Mouse (Mus musculus) kidney, embryonic 14.5 days (tissue): ENCODE results near the gene Prg2. TPM values are rescaled to one million over a fixed set of nuclear protein-coding genes. Genes with fewer than 3 reads are reported as not detected.

Experiments used
- ATAC-seq: fragments of 200-750 bp; cut with Nextera tagmentation; 2 replicates; pipeline ENCODE4 v1.8.0; 2017; ENCODE audit warnings: moderate number of reproducible peaks, mild to moderate bottlenecking, moderate TSS enrichment, moderate library complexity; ENCODE audit not compliant: low FRiP score, low TSS enrichment
- H3K27ac ChIP-seq: fragments of 300-500 bp; sonication (generic); 2 replicates; pipeline ENCODE4 v1.5.1; 2014; ENCODE audit warnings: low read depth, mild to moderate bottlenecking, low read length, moderate library complexity, mixed read lengths
- H3K27me3 ChIP-seq: fragments of 300-500 bp; sonication (generic); 2 replicates; pipeline ENCODE4 v1.6.1; 2014; ENCODE audit warnings: mild to moderate bottlenecking, low read length; ENCODE audit not compliant: control insufficient read depth, insufficient read depth
- H3K36me3 ChIP-seq: fragments of 300-500 bp; sonication (generic); 2 replicates; pipeline ENCODE4 v1.6.1; 2014; ENCODE audit warnings: low read length, mixed read lengths; ENCODE audit not compliant: control insufficient read depth, insufficient read depth
- H3K4me1 ChIP-seq: fragments of 300-500 bp; sonication (generic); 2 replicates; pipeline ENCODE4 v1.6.1; 2014; ENCODE audit warnings: low read length, mixed read lengths; ENCODE audit not compliant: control insufficient read depth, insufficient read depth
- H3K4me2 ChIP-seq: fragments of 300-500 bp; sonication (generic); replicated peaks from 2 replicates; pipeline ENCODE4 v1.6.1; 2014; ENCODE audit warnings: low read depth, mild to moderate bottlenecking, low read length
- H3K4me3 ChIP-seq: fragments of 300-500 bp; sonication (generic); 2 replicates; pipeline ENCODE4 v1.5.1; 2014; ENCODE audit warnings: mild to moderate bottlenecking, low read length
- H3K9ac ChIP-seq: fragments of 300-500 bp; sonication (generic); 2 replicates; pipeline ENCODE4 v1.6.1; 2014; ENCODE audit warnings: low read depth, mild to moderate bottlenecking, low read length, moderate library complexity
- H3K9me3 ChIP-seq: fragments of 300-500 bp; sonication (generic); 2 replicates; pipeline ENCODE4 v1.6.1; 2016; ENCODE audit warnings: low read length; ENCODE audit not compliant: control insufficient read depth
- WGBS: fragments of 180-500 bp; shearing (Covaris S2); extraction: QIAGEN DNeasy Blood & Tissue Kit; methylation state at CpG from one replicate; pipeline ENCODE4 v1.1.7; 2014; 5-methylcytosine and 5-hydroxymethylcytosine counted together
- polyA plus RNA-seq: library from polyadenylated mRNA; unstranded; fragments of >200 nt; fragmentation: Nextera tagmentation; extraction: Ambion mirVana; gene quantifications from 2 replicates; pipeline ENCODE4 v1.2.1, GENCODE M21; 2014

Gene Prg2
- polyA plus RNA-seq: not detected in 2 replicates

DNA sequence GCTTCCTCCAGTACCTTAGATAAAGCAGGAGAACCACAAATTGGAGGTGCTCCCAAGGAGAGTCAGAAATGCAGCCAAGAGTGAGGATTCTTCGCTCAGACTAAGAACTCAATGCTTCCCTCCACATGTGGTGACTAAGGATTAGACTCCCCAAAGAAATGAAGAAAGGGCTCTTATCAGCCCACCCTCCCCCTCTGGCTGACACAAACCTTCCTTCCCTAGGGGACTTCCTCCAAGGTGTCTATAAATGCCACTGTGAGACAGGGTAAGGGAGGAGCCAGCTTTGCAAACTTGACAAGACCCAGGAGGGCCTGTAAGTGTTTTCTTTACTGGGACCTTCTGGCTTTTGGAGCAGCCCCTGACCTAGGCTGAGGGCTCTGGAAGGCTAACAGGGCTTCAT is at the start of gene Prg2:
Gene Prg2, plus strand, starts transcription at position 274 of the 400 bp plus-strand sequence.
- H3K9me3 ChIP-seq: no peaks in the 10 kb centered on the region
- 70% methylated on average over 1 of the region's 1 CpGs for WGBS

DNA sequence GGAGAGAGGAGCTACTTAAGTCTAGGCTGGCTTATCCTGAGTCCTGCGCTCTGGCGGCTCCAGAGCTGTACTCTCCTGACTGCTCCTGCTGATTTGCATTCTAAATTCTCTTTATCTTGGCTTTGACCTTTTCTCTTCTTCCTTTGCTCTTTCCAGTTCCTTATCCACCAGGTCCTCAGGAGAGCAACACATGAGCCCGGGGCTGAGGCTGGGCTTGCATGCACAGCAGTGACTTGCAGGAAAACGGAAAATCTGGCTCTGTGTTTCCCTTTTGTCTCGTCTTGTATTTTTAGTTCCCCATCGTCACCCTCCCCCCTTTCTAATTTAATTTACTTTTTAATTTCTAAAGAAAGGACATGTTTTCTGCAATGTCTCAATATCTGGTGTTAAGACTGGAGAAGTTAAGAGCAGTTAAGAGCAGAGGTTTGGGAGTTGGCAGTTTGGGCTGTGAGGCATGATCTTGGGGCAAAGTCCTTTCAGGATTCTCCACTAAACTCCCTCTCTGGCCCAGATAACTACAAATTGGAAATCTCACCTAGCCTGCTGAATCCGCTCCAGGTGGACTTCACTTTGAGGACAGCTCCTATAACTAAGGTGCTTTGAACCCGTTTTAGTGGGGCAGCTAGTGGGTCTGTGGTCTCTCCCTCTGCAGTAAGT is 46.1 kb upstream of the Prg2 start:
- 82% methylated on average over 8 of the region's 8 CpGs for WGBS
- Histone ChIP-seq H3K4me3 (no peak overlapping the region), H3K4me2 (no peak overlapping the region), H3K27me3 (no peaks in the 10 kb centered on the region), H3K4me1 (peaks cover 3% of the 10 kb centered on the region; the same call in 1 of the 2 replicates), H3K9ac (no peak overlapping the region), H3K27ac (no peak overlapping the region), H3K9me3 (no peaks in the 10 kb centered on the region), H3K36me3 (no peaks in the 10 kb centered on the region)
- ATAC-seq: no peak

More for the DNA sequence above, at the start of gene Prg2:
- no peak within 1 kb of the TSS for H3K27ac ChIP-seq
- no peaks in the 10 kb centered on the region for H3K36me3 ChIP-seq
- H3K27me3 ChIP-seq: no peaks in the 10 kb centered on the region
- no peak for ATAC-seq
- H3K4me3 ChIP-seq: no peak within 1 kb of the TSS
- no peaks in the 10 kb centered on the region for H3K4me1 ChIP-seq
- H3K4me2 ChIP-seq: no peak within 1 kb of the TSS
- H3K9ac ChIP-seq: no peak within 1 kb of the TSS

DNA sequence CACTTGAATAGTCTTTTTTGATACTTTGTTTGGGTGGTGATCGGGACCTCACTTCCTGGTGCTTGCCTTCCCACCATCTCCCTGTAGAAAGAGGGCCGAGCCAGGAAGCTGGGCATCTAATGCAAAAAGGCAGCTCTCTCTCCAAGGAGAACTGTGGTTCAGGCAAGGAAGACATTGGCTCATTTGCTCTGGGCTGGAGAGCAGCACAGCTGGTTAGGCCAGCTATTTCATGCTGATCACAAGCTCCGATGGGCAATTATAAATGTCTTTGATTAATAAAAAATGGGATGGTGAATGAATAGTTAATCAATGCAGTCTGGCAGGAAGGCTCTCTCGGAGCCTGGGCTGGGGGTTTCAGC is 45.6 kb upstream of the Prg2 start:
- WGBS: 76% methylated on average over 4 of the region's 4 CpGs
- Histone ChIP-seq H3K27me3 (no peaks in the 10 kb centered on the region), H3K36me3 (no peaks in the 10 kb centered on the region), H3K4me2 (no peak overlapping the region), H3K27ac (no peak overlapping the region), H3K9ac (no peak overlapping the region), H3K4me1 (peaks cover 3% of the 10 kb centered on the region; the same call in 1 of the 2 replicates), H3K4me3 (no peak overlapping the region), H3K9me3 (no peaks in the 10 kb centered on the region)
- no peak for ATAC-seq

DNA sequence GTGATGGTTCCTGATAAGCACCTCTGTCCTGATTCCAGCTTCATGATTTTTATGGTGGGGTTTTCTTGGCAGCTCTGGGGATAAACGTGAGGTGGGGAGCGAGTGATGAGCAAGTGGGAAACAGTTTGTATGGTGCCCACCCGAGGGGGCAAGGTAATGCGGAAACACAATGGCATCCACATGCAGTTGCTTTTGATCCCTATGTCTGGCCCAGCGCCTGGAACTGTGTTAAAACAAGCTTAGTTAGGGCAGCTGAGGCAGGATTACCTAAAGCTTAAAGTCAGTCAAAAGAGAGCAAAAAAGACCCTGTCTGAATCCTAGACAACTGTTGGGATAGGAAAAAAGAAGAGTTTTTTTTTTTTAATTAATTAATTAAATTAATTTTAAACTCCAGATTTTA is 45.2 kb upstream of the Prg2 start:
- Histone ChIP-seq H3K27me3 (no peaks in the 10 kb centered on the region), H3K4me2 (no peak overlapping the region), H3K27ac (no peak overlapping the region), H3K4me3 (no peak overlapping the region), H3K9ac (no peak overlapping the region), H3K4me1 (peaks cover 3% of the 10 kb centered on the region; the same call in 1 of the 2 replicates), H3K36me3 (0 out of 2 replicates have a peak, but pooled peaks cover under 1% of the 10 kb centered on the region), H3K9me3 (no peaks in the 10 kb centered on the region)
- WGBS: 91% methylated on average over 5 of the region's 5 CpGs
- ATAC-seq: no peak

GRCm38 (mm10) chr2:84936474-84937429 is 43.5 kb upstream of the Prg2 start, which contains the start of gene Slc43a3:
TSS of gene Slc43a3 (plus strand) at chr2:84936579.
- H3K4me3 ChIP-seq: peak within 1 kb of the TSS; percentile 51
- peaks cover 3% of the 10 kb centered on the region; the same call in 1 of the 2 replicates for H3K4me1 ChIP-seq
- peak; percentile 98 for ATAC-seq
- peak within 1 kb of the TSS; percentile 48 for H3K4me2 ChIP-seq
- 15% methylated on average over 38 of the region's 38 CpGs for WGBS
- H3K27me3 ChIP-seq: no peaks in the 10 kb centered on the region
- H3K9me3 ChIP-seq: no peaks in the 10 kb centered on the region
- 0 out of 2 replicates have a peak, but pooled peaks cover 4% of the 10 kb centered on the region for H3K36me3 ChIP-seq
- peak within 1 kb of the TSS; percentile 87; the same call in 1 of the 2 replicates for H3K27ac ChIP-seq
- H3K9ac ChIP-seq: peak within 1 kb of the TSS; percentile 72

GRCm38 (mm10) chr2:84937491-84938150 is 42.6 kb upstream of the Prg2 start:
- Histone ChIP-seq H3K36me3 (peaks cover 8% of the 10 kb centered on the region; the same call in 1 of the 2 replicates), H3K27ac (peak overlapping the region; percentile 15; the same call in 1 of the 2 replicates)
- WGBS: 62% methylated on average over 3 of the region's 3 CpGs

DNA sequence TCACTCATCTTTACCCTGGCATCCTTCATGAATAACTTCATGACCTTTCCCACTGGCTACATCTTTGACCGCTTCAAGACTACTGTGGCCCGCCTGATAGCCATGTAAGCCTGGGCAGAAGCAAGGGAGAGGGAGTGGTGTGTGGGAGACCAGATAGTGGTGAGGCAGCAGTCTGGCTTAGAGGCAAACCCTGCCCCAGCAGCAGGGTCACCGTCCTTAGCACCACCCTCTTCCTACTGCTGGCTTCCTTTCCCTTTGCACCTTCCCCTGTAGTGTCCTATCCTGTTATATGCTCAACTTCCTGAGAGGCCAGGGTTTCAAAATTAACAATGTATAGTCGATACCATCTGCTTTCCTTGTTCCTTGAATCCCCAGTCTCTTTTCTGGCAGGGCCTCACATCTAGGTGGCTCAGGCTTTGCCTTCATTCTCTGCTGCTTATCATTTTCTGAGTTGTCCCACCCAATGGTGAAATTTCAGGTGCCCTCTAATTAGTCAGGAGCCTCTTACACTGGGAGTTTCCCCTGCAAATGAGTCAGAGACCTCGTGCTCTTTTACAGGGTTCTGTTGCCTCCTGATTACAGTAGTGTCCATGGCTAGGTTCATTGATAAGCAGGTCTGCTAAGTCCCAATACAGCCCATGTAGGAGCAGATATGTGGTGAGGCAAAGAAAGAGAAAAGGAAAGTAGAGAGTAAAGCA is 41.9 kb upstream of the Prg2 start:
- H3K27ac ChIP-seq: no peak overlapping the region
- H3K9ac ChIP-seq: no peak overlapping the region
- H3K27me3 ChIP-seq: no peaks in the 10 kb centered on the region
- peaks cover 8% of the 10 kb centered on the region; the same call in 1 of the 2 replicates for H3K36me3 ChIP-seq
- WGBS: 68% methylated on average over 5 of the region's 5 CpGs
- H3K4me1 ChIP-seq: peaks cover 3% of the 10 kb centered on the region; the same call in 1 of the 2 replicates
- H3K9me3 ChIP-seq: no peaks in the 10 kb centered on the region
- peak overlapping the region; percentile 48 for H3K4me2 ChIP-seq
- ATAC-seq: no peak
- peak overlapping the region; percentile 51; the same call in 1 of the 2 replicates for H3K4me3 ChIP-seq

More at GRCm38 (mm10) chr2:84937491-84938150, 42.6 kb upstream of the Prg2 start:
- H3K4me1 ChIP-seq: peaks cover 3% of the 10 kb centered on the region; the same call in 1 of the 2 replicates
- peak overlapping the region; percentile 72; the same call in 1 of the 2 replicates for H3K9ac ChIP-seq
- H3K27me3 ChIP-seq: no peaks in the 10 kb centered on the region
- peak overlapping the region; percentile 51 for H3K4me3 ChIP-seq
- H3K4me2 ChIP-seq: peak overlapping the region; percentile 48
- no peaks in the 10 kb centered on the region for H3K9me3 ChIP-seq
- ATAC-seq: no peak

GRCm38 (mm10) chr2:84939306-84939705 is 41.0 kb upstream of the Prg2 start:
- Histone ChIP-seq H3K4me1 (peaks cover 3% of the 10 kb centered on the region; the same call in 1 of the 2 replicates), H3K27ac (no peak overlapping the region), H3K4me2 (no peak overlapping the region), H3K9me3 (no peaks in the 10 kb centered on the region), H3K27me3 (no peaks in the 10 kb centered on the region), H3K9ac (no peak overlapping the region), H3K4me3 (no peak overlapping the region), H3K36me3 (peaks cover 8% of the 10 kb centered on the region; the same call in 1 of the 2 replicates)
- 95% methylated on average over 3 of the region's 3 CpGs for WGBS
- ATAC-seq: no peak
